Mouse (Mus musculus) liver, postnatal 0 days (tissue): ENCODE results near the gene Cpa2. TPM values are rescaled to one million over a fixed set of nuclear protein-coding genes. Genes with fewer than 3 reads are reported as not detected.

ENCODE experiments used
- ATAC-seq: fragments of 200-750 bp; cut with Nextera tagmentation; 2 replicates; pipeline ENCODE4 v1.8.0; 2017; ENCODE audit warnings: mild to moderate bottlenecking, moderate library complexity
- DNase-seq: peaks from one replicate; pipeline ENCODE4 v3.0.0-alpha.2; 2016
- H3K27ac ChIP-seq: fragments of 300-500 bp; sonication (generic); 2 replicates; pipeline ENCODE4 v1.5.1; 2014; ENCODE audit warnings: antibody characterized with exemption, moderate library complexity, mild to moderate bottlenecking, low read depth
- H3K27me3 ChIP-seq: fragments of 300-500 bp; sonication (generic); 2 replicates; pipeline ENCODE4 v1.6.1; 2014; ENCODE audit warnings: low read length, control low read depth, mixed read lengths; ENCODE audit not compliant: insufficient read depth
- H3K36me3 ChIP-seq: fragments of 300-500 bp; sonication (generic); replicated peaks from 2 replicates; pipeline ENCODE4 v1.6.1; 2014; ENCODE audit warnings: mild to moderate bottlenecking, control low read depth, low read length, moderate library complexity, mixed read lengths; ENCODE audit not compliant: insufficient read depth
- H3K4me1 ChIP-seq: fragments of 300-500 bp; sonication (generic); 2 replicates; pipeline ENCODE4 v1.6.1; 2014; ENCODE audit warnings: antibody characterized with exemption, mild to moderate bottlenecking, control low read depth; ENCODE audit not compliant: insufficient read depth
- H3K4me2 ChIP-seq: fragments of 300-500 bp; sonication (generic); 2 replicates; pipeline ENCODE4 v1.6.1; 2014; ENCODE audit warnings: low read depth, mild to moderate bottlenecking, low read length, moderate library complexity, mixed read lengths
- H3K4me3 ChIP-seq: fragments of 300-500 bp; sonication (generic); 2 replicates; pipeline ENCODE4 v1.5.1; 2014; ENCODE audit warnings: low read depth, low read length
- H3K9ac ChIP-seq: fragments of 300-500 bp; sonication (generic); replicated peaks from 2 replicates; pipeline ENCODE4 v1.6.1; 2014; ENCODE audit warnings: mild to moderate bottlenecking, moderate library complexity
- H3K9me3 ChIP-seq: fragments of 300-500 bp; sonication (generic); 2 replicates; pipeline ENCODE4 v1.6.1; 2016; ENCODE audit warnings: mild to moderate bottlenecking, control low read depth, low read length, mixed read lengths
- CTCF ChIP-seq: sonication (generic); IDR thresholded peaks from 2 replicates; pipeline ENCODE4 v1.5.1; 2016; ENCODE audit warnings: antibody characterized with exemption, low read depth
- EP300 ChIP-seq: IDR thresholded peaks from 2 replicates; pipeline ENCODE4 v1.6.1; 2016; ENCODE audit warnings: antibody characterized with exemption, low read depth, mild to moderate bottlenecking
- WGBS: fragments of 180-500 bp; shearing (Covaris S2); extraction: QIAGEN DNeasy Blood & Tissue Kit; methylation state at CpG from one replicate; pipeline ENCODE4 v1.1.7; 2014; ENCODE audit not compliant: insufficient replicate concordance; 5-methylcytosine and 5-hydroxymethylcytosine counted together
- polyA plus RNA-seq: library from polyadenylated mRNA; unstranded; fragments of >200 nt; fragmentation: Nextera tagmentation; extraction: Ambion mirVana; gene quantifications from 2 replicates; pipeline ENCODE4 v1.2.1, GENCODE M21; 2015

Cpa2 gene
- polyA plus RNA-seq, 1 experiment from 2014 or later, result 0.63 TPM

DNA sequence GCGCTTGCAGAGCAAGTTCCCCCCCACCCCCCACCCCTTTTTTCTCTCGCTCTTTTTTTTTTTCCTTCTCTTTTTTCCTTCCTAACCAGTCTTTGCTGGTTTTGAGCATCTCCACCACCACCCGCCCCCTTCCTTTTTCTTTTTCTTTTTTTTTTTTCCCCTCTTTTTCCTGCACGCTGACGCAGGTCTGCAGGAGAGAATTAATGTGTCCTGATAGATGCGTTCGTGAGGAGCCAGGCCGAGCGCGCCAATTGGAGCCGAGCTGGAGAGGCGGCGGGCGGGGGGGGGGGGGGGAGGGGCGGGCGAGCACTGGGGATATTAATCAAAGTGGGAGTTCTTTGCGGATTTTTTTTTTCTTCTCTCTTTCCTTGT lies 5.9 kb downstream of the Cpa2 start:
- Histone ChIP-seq H3K27me3 (0 out of 2 replicates have a peak, but pooled peaks cover 7% of the 10 kb centered on the region), H3K27ac (no peak overlapping the region)
- no peak for ATAC-seq

DNA sequence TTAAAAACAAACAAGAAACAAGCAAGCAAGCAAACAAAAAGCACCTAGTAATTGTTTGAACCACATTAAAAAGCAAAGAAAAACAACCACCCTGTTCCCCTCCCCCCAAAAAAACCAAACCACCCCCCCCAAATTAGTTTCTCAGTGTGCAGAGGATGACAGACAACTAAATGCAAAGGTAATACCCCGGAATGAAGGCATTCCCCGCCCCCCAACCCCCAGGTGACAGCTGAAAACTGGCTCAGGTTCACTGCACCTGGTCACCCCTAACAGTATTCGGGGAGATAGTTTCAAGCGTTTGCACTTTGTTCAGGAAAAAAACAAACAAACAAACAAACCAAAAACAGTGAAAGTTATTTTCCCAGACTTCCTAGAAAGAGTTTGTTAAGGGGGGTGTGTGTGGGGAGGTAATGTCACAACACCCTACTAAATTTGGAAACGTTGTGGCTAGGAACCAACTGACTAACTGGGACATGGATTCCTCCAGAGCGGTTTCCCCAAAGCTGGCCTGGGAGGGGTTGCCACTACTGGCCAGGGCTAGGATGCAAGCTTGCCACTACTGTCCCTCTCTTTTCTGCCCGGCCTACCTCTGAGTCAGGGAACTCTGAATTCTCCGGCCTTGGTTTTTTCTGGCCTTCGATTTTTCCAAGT lies 6.4 kb downstream of the Cpa2 start:
- no peak for ATAC-seq
- H3K4me3 ChIP-seq, result 0 out of 2 replicates have a peak overlapping the region, but pooled peaks have one; percentile 32

More for the DNA sequence above, 5.9 kb downstream of the Cpa2 start:
- under 1% methylated on average over 13 of the region's 17 CpGs for whole genome bisulfite sequencing
- H3K4me3 ChIP-seq, result peak overlapping the region; percentile 32
- H3K4me1 ChIP-seq, result peaks cover 7% of the 10 kb centered on the region; the same call in 1 of the 2 replicates
- TF ChIP-seq EP300 (no peak), CTCF (no peak)
- H3K9ac ChIP-seq, result no peak overlapping the region
- no peaks in the 10 kb centered on the region for H3K36me3 ChIP-seq
- no peak for DNase-seq
- peak overlapping the region; percentile 61 for H3K4me2 ChIP-seq
- no peaks in the 10 kb centered on the region for H3K9me3 ChIP-seq

DNA sequence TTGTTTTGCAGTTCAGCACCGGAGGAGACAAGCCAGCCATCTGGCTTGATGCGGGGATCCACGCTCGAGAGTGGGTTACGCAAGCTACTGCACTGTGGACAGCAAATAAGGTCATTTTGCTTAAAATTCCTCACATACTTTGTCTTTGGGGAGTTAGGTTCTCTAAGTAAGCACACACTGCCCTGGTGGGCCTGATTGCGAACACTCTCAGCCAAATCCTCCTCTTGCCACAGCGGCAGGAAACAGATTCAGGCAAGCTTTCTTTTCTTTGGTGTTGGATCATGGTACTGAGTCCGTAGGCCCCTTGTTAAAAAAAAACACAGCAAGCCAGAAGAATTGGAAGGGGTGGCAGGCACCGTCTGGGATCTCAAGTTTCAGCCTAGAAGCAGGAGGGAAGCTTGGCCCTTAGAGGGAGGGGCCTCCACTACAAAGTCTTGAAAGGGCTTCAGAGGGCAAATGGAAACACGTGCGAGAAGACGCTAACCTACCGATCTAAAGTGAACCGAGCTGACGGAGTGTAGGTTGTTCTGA lies 7.9 kb downstream of the Cpa2 start:
- 0 out of 2 replicates have a peak, but pooled peaks cover 3% of the 10 kb centered on the region for H3K27me3 ChIP-seq
- no peaks in the 10 kb centered on the region for H3K36me3 ChIP-seq
- H3K27ac ChIP-seq, result no peak overlapping the region
- 0 out of 2 replicates have a peak, but pooled peaks cover 4% of the 10 kb centered on the region for H3K4me1 ChIP-seq
- no peak overlapping the region for H3K9ac ChIP-seq
- no peak for TF ChIP-seq EP300
- TF ChIP-seq CTCF, result no peak
- DNase-seq (no peak), ATAC-seq (no peak)
- H3K9me3 ChIP-seq, result no peaks in the 10 kb centered on the region
- H3K4me2 ChIP-seq, result peak overlapping the region; percentile 6
- no peak overlapping the region for H3K4me3 ChIP-seq
- WGBS, result 15% methylated on average over 15 of the region's 15 CpGs

More for the DNA sequence above, 6.4 kb downstream of the Cpa2 start:
- H3K4me2 ChIP-seq, result peak overlapping the region; percentile 61
- peaks cover 7% of the 10 kb centered on the region; the same call in 1 of the 2 replicates for H3K4me1 ChIP-seq
- TF ChIP-seq EP300 (no peak), CTCF (no peak)
- H3K9ac ChIP-seq, result no peak overlapping the region
- H3K9me3 ChIP-seq, result no peaks in the 10 kb centered on the region
- no peak for DNase-seq
- WGBS, result 32% methylated on average over 9 of the region's 9 CpGs
- H3K27me3 ChIP-seq, result 0 out of 2 replicates have a peak, but pooled peaks cover 7% of the 10 kb centered on the region
- H3K27ac ChIP-seq, result no peak overlapping the region
- H3K36me3 ChIP-seq, result no peaks in the 10 kb centered on the region

DNA sequence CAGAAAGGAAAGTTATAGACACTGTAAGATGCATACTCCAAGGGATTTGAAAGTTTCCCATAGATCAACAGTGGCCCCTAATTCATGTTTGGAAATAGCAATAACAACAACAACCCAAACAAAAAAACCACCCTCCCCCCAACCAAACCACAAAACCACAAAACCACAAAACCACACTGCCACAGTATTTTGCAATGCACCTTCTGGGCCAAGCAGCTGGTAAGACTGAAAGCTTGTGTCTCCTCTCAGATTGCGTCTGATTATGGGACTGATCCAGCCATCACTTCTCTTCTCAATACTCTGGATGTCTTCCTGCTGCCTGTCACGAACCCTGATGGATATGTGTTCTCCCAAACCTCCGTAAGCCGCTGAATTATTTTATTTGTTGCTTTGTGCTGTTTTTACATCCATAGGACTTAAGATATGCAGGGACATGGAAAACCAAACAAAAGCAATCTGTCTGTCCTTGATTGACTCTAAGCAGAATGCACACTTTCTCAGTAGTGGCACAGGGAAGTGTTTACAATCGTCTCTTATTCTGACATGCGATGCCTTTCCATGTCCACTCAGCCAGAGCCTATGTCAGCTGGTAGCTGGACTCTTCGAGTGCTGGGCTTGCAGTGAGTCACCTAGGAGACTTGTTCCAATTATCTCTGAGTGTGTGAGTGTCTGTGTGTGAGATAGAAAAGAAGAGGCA lies 9.3 kb downstream of the Cpa2 start:
- TF ChIP-seq EP300, result no peak
- no peak for TF ChIP-seq CTCF
- no peaks in the 10 kb centered on the region for H3K36me3 ChIP-seq
- no peak overlapping the region for H3K9ac ChIP-seq
- H3K4me2 ChIP-seq, result no peak overlapping the region
- H3K4me1 ChIP-seq, result 0 out of 2 replicates have a peak, but pooled peaks cover 4% of the 10 kb centered on the region
- H3K4me3 ChIP-seq, result no peak overlapping the region
- H3K9me3 ChIP-seq, result no peaks in the 10 kb centered on the region
- DNase-seq (no peak), ATAC-seq (no peak)
- H3K27me3 ChIP-seq, result 0 out of 2 replicates have a peak, but pooled peaks cover 3% of the 10 kb centered on the region
- no peak overlapping the region for H3K27ac ChIP-seq
- WGBS, result 61% methylated on average over 7 of the region's 7 CpGs

DNA sequence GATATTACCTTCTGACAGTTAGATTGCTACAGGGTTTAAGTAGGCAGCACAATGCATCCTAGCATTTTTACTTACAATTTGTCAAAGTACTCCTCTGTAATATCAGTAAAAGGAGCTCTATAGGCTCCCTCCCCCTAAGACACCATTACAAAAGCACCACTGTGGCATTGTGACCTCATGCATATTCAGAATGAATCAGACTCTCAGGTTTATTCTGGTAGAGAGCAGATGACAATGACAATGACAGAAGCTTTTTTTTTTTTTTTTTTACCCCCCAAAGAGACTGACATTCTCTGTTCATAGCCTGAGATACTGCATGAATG lies 9.8 kb downstream of the Cpa2 start:
- no peak for DNase-seq
- ATAC-seq, result no peak
- no peaks in the 10 kb centered on the region for H3K9me3 ChIP-seq

More for the DNA sequence above, 9.8 kb downstream of the Cpa2 start:
- H3K36me3 ChIP-seq, result no peaks in the 10 kb centered on the region
- 0 out of 2 replicates have a peak, but pooled peaks cover 3% of the 10 kb centered on the region for H3K27me3 ChIP-seq
- no peak overlapping the region for H3K4me3 ChIP-seq
- 0 out of 2 replicates have a peak, but pooled peaks cover 4% of the 10 kb centered on the region for H3K4me1 ChIP-seq
- no peak overlapping the region for H3K27ac ChIP-seq
- H3K9ac ChIP-seq, result no peak overlapping the region
- H3K4me2 ChIP-seq, result no peak overlapping the region
- TF ChIP-seq EP300 (no peak), CTCF (no peak)
